Mouse (Mus musculus): Measurements from ENCODE around the gene Znrf1. TPM values are rescaled to one million over a fixed set of nuclear protein-coding genes. Genes with fewer than 3 reads are reported as not detected.

Znrf1 gene
- polyA plus RNA-seq, 1 experiment from 2014 or later = 21.9 TPM

DNA sequence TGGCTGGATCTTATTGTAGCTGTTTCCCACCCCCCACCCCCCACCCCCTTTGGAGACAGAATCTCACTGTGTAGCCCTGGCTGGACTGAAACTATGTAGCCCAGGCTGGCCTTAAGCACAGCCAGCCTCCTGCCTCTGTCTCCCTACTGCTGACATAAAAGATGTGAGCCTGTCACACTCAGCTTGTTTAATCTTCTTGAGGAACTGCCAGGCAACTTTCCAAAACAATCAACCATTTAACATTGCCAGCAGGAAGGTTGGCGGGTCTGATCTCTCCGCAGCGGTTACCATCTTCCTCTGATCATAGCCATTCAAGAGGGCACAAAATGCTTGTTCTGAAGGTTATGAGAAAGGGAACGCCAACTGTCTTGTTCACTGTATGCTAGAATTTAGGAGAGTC lies 2.4 kb upstream of the Znrf1 start:
- Histone ChIP-seq H3K4me2 (no peak overlapping the region), H3K9me3 (replicated peaks) (no peaks in the 10 kb centered on the region), H3K9ac (no peak overlapping the region), H3K4me1 (replicated peaks) (peaks cover 10% of the 10 kb centered on the region), H3K4me3 (no peak overlapping the region), H3K27me3 (no peaks in the 10 kb centered on the region), H3K27ac (no peak overlapping the region), H3K36me3 (no peaks in the 10 kb centered on the region)
- 74% methylated on average over 4 of the region's 4 CpGs for WGBS
- no peak for ATAC-seq (replicated peaks; ENCODE audit: insufficient number of reproducible peaks, insufficient read depth, low FRiP score, low read depth)

DNA sequence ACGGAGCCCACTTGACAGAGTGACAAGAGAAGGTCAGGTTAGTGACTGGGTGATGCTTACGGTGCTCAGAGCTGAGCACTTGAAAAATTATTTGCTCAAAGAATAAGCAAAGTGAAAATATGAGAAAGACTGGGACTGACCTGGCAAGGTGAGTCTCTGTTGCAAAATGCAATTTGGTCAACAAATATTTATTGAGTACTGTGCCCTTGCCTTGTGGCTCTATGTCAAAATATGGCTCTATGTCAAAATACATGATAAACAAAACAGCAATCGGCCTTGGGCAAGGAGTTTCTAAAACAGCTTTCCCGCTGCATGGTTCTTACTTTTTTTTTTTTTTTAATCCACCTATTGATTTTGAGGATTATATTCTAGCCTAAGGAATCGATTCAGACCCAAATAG lies 406 bp upstream of the Znrf1 start:
- WGBS = 38% methylated on average over 5 of the region's 5 CpGs

DNA sequence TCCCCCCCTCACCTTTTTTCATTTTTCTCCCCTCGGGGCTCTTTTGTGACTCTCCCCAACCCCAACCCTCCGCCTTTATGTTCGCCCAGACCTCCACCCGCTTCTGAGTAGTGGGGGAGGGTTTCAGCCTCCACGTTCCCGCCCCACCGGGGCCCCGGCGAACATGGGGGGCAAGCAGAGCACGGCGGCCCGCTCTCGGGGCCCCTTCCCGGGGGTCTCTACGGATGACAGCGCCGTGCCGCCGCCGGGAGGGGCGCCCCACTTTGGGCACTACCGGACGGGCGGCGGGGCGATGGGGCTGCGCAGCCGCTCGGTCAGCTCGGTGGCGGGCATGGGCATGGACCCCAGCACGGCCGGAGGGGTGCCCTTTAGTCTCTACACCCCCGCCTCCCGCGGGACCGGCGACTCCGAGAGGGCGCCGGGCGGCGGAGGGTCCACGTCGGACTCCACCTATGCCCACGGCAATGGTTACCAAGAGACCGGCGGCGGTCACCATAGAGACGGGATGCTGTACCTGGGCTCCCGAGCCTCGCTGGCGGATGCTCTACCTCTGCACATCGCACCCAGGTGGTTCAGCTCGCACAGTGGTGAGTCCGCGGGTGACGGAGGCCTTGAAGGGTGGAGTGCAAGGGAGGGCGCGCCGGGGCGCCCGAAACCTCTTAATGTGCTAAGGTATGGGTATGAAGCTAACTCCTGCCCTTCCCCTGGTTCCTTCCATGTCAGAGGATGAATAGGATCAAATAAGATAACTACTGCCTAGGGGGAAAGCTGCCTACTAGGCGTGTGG lies 1.3 kb downstream of the Znrf1 start:
- peak overlapping the region; percentile 94 for H3K27ac ChIP-seq
- no peaks in the 10 kb centered on the region for H3K27me3 ChIP-seq
- H3K9me3 ChIP-seq (replicated peaks) = no peaks in the 10 kb centered on the region
- peak overlapping the region; percentile 95 for H3K9ac ChIP-seq
- under 1% methylated on average over 62 of the region's 64 CpGs for WGBS
- no peaks in the 10 kb centered on the region for H3K36me3 ChIP-seq
- H3K4me2 ChIP-seq = peak overlapping the region; percentile 87
- peak overlapping the region; percentile 87 for H3K4me3 ChIP-seq
- 0 out of 2 replicates have a peak, but pooled peaks have one; percentile 11 for ATAC-seq (replicated peaks; ENCODE audit: insufficient number of reproducible peaks, insufficient read depth, low FRiP score, low read depth)
- peaks cover 33% of the 10 kb centered on the region for H3K4me1 ChIP-seq (replicated peaks)

More for the DNA sequence above, 406 bp upstream of the Znrf1 start:
- Histone ChIP-seq H3K27ac (peak overlapping the region; percentile 94; the same call in 1 of the 2 replicates), H3K36me3 (no peaks in the 10 kb centered on the region), H3K4me3 (peak overlapping the region; percentile 87), H3K4me2 (peak overlapping the region; percentile 87), H3K4me1 (replicated peaks) (peaks cover 28% of the 10 kb centered on the region), H3K9ac (no peak overlapping the region), H3K9me3 (replicated peaks) (no peaks in the 10 kb centered on the region), H3K27me3 (no peaks in the 10 kb centered on the region)
- ATAC-seq (replicated peaks; ENCODE audit: insufficient number of reproducible peaks, insufficient read depth, low FRiP score, low read depth) = no peak

DNA sequence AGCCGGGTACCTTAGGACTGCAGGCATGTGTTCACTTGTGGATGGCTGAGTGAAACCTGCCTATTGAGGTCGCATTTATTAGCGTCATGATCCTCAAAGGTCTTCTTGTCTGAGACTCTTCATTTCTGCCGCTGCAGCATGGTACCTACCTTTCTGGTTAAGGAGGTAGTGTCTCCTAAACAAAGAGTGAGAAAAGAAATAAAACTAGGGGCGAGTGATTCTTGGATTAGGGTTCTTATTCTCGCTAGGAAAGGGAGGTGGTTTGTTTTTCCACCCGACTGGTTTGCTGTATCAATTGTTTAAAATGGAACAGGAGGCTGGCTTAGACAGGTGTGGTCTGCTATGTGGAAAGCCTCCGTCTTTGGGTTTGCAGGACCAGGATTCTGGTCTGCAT lies 1.9 kb downstream of the Znrf1 start:
- H3K9ac ChIP-seq = peak overlapping the region; percentile 95
- no peak for ATAC-seq (replicated peaks; ENCODE audit: insufficient number of reproducible peaks, insufficient read depth, low FRiP score, low read depth)
- H3K27ac ChIP-seq = peak overlapping the region; percentile 94
- peak overlapping the region; percentile 87 for H3K4me2 ChIP-seq
- H3K36me3 ChIP-seq = no peaks in the 10 kb centered on the region
- 13% methylated on average over 8 of the region's 8 CpGs for WGBS
- no peaks in the 10 kb centered on the region for H3K9me3 ChIP-seq (replicated peaks)
- peaks cover 33% of the 10 kb centered on the region for H3K4me1 ChIP-seq (replicated peaks)
- H3K27me3 ChIP-seq = no peaks in the 10 kb centered on the region
- H3K4me3 ChIP-seq = peak overlapping the region; percentile 87

DNA sequence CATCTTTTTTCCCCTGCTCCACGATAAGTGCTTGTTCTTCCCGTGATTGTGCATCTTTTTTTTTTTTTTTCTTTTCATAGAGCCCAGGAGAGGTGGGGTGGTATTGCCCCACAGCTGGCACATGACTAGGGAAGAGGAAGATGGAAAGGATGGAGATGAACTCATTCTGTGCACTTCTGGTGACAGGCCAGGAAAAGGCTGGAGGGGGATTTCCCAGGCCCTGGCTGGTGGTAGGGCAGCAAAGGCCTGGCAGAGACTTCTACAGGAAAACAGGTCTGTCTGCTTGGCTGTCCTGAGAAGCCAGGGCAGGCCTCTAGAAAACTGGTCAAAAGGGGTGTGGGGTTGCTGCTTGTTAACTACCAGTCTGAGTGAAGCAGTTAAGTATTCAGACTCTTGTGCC lies 2.3 kb downstream of the Znrf1 start:
- 16% methylated on average over 2 of the region's 2 CpGs for WGBS
- H3K4me1 ChIP-seq (replicated peaks) = peaks cover 37% of the 10 kb centered on the region

DNA sequence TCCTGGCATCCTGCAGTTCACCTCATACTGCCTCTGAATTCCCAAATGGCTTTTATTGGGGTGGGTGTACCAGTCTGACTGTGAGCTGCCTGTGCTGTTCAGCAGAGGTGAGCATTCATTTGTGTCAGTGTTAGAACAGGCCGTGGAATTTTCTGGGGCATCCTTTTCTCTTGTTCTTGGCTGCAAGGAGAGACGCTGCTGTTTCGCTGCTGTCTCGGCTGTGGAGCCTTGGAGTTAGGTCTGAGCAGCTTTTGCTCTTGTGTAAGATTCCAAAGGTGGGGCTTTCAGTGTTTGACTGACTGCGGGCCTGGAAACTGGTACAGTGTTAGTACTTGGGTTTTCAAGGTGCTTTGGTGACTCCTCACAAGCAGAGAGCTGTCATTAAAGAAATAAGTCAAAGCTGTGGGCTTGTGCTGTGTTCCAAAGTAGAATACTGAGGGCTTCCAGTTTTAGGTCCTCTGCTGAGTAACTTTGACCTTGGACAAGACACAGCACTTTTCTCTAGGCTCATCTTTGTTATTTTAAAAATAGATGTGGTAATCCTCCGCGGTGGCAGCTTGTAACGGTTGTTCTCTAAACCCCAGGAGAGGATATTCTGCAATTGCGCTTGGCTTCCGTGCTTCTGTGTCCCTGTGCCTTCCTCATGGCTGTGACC lies 3.7 kb downstream of the Znrf1 start:
- Histone ChIP-seq H3K9me3 (replicated peaks) (no peaks in the 10 kb centered on the region), H3K27ac (peak overlapping the region; percentile 53), H3K4me2 (peak overlapping the region; percentile 44), H3K4me1 (replicated peaks) (peaks cover 46% of the 10 kb centered on the region), H3K36me3 (no peaks in the 10 kb centered on the region), H3K4me3 (peak overlapping the region; percentile 87), H3K27me3 (no peaks in the 10 kb centered on the region), H3K9ac (peak overlapping the region; percentile 1; the same call in 1 of the 2 replicates)
- ATAC-seq (replicated peaks; ENCODE audit: insufficient number of reproducible peaks, insufficient read depth, low FRiP score, low read depth) = no peak
- 41% methylated on average over 10 of the region's 10 CpGs for WGBS

More for the DNA sequence above, 2.3 kb downstream of the Znrf1 start:
- Histone ChIP-seq H3K4me2 (peak overlapping the region; percentile 87), H3K36me3 (no peaks in the 10 kb centered on the region), H3K27me3 (no peaks in the 10 kb centered on the region), H3K4me3 (peak overlapping the region; percentile 87), H3K27ac (peak overlapping the region; percentile 94), H3K9ac (peak overlapping the region; percentile 95), H3K9me3 (replicated peaks) (no peaks in the 10 kb centered on the region)
- ATAC-seq (replicated peaks; ENCODE audit: insufficient number of reproducible peaks, insufficient read depth, low FRiP score, low read depth) = no peak

DNA sequence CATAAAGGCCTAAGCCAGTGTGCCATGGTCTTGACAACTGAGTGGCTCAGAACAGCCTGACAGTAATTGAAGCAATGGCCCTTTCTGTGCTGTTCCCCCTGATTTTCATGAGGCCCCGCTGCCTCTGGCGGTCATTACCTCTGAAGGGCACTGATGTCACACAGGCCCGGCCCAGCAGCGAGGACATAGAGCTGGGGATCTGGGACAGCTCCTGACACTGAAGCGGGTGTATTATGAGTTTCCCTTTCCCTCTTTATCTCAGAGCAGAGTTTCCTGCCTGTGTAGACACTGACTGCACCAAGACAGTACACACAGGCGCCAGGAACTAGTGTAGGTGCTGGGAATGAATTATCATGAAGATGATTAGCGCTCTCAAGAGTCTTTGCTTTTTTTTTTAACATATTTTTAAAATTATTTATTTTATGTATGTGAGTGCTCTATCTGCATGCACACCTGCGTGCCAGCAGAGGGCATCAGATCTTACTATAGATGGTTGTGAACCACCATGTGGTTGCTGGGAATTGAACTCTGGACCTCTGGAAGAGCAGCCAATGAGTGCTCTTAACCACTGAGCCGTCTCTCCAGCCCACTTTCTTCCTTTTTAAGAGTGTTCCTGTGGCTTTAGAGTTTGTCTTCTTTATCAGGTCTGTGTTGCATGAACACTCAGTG lies 7.9 kb downstream of the Znrf1 start:
- H3K36me3 ChIP-seq = no peaks in the 10 kb centered on the region
- 69% methylated on average over 9 of the region's 9 CpGs for WGBS
- H3K27me3 ChIP-seq = no peaks in the 10 kb centered on the region
- ATAC-seq (replicated peaks; ENCODE audit: insufficient number of reproducible peaks, insufficient read depth, low FRiP score, low read depth) = peak; percentile 69
- H3K4me3 ChIP-seq = no peak overlapping the region
- peak overlapping the region; percentile 49; the same call in 1 of the 2 replicates for H3K27ac ChIP-seq
- no peak overlapping the region for H3K4me2 ChIP-seq
- peaks cover 39% of the 10 kb centered on the region for H3K4me1 ChIP-seq (replicated peaks)
- no peak overlapping the region for H3K9ac ChIP-seq
- no peaks in the 10 kb centered on the region for H3K9me3 ChIP-seq (replicated peaks)

DNA sequence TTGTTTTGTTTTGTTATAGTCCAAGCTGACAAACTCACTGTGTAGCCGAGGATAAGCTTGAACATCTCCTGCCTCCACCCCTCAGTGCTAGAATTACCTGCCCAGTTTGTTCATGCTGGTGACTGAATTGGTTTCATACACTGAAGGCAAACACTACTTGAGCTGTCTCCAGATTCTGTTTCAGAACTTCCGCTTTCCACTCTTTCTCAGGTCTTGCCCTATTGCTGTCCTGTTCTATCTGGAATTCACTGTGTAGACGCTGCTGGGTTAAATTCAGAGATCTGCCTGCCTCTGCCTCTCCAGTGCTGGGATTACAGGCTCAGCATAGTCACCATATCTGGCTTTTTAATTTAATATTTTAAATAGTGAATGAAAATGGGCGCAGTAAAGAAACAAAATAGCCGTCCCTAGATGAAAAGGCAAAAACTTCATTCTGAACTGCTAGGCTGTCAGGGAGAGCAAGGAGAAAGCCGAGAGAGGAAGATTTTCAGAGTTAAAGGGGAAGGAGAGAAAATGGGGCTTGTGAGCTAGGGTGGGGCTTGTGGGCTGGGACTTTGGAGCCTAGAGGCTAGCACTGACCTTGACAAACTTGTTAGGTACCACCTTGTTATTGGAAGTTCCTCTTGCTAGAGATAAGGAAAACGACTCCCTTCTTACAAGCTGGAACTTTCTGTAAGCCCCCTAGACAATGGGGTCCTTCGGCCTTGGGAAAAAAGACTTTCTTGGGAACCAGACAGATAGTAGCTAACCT lies 9.7 kb downstream of the Znrf1 start:
- ATAC-seq (replicated peaks; ENCODE audit: insufficient number of reproducible peaks, insufficient read depth, low FRiP score, low read depth) = no peak
- H3K4me2 ChIP-seq = no peak overlapping the region
- H3K9me3 ChIP-seq (replicated peaks) = no peaks in the 10 kb centered on the region
- H3K27me3 ChIP-seq = no peaks in the 10 kb centered on the region
- 72% methylated on average over 8 of the region's 8 CpGs for WGBS
- H3K27ac ChIP-seq = no peak overlapping the region
- no peak overlapping the region for H3K9ac ChIP-seq
- H3K4me3 ChIP-seq = no peak overlapping the region
- peaks cover 31% of the 10 kb centered on the region for H3K4me1 ChIP-seq (replicated peaks)
- H3K36me3 ChIP-seq = no peaks in the 10 kb centered on the region

DNA sequence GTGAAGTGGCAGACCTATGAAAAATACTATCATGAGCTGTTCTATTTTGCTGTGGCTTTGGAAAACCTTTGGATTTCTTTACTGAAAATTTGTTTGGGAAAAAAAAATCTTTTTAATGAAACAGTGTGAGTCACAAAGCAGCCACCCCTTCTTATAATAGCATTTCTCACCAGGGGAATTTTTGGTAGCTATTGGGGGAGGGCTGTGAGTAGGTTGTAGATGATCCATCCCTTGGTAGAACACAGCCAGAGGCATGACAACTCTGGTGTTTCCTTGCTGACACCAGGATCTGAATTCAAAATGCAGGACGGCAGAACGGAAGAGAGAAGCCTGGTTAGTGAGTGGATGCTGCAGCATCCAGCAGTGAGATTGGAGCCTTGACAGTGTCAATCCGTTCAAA lies 11.2 kb downstream of the Znrf1 start:
- peaks cover 30% of the 10 kb centered on the region for H3K4me1 ChIP-seq (replicated peaks)
- H3K4me2 ChIP-seq = no peak overlapping the region
- no peaks in the 10 kb centered on the region for H3K27me3 ChIP-seq
- no peak overlapping the region for H3K4me3 ChIP-seq
- WGBS = 87% methylated on average over 3 of the region's 3 CpGs
- ATAC-seq (replicated peaks; ENCODE audit: insufficient number of reproducible peaks, insufficient read depth, low FRiP score, low read depth) = no peak
- H3K36me3 ChIP-seq = no peaks in the 10 kb centered on the region
- H3K9ac ChIP-seq = no peak overlapping the region
- no peaks in the 10 kb centered on the region for H3K9me3 ChIP-seq (replicated peaks)
- no peak overlapping the region for H3K27ac ChIP-seq

DNA sequence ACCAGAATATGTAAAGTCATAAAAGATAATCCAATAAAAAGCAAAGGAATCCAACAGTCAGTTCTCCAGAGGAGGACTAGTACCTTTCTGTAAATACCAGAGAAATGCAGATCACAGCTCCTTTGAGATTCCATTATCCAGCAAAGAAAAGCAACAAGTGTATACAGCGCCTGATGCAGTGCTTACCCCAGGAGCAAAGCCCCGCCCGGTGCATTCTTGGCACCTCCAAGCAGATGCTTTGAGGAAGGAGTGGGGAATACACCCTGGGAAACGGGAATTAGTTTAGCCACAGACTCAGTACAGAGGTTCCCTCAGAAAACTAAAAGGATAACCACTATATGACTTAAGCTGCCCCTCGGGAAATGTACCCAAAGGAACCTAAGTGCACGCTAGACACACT lies 12.3 kb downstream of the Znrf1 start:
- H3K36me3 ChIP-seq = no peaks in the 10 kb centered on the region
- no peaks in the 10 kb centered on the region for H3K27me3 ChIP-seq
- H3K27ac ChIP-seq = no peak overlapping the region
- no peak for ATAC-seq (replicated peaks; ENCODE audit: insufficient number of reproducible peaks, insufficient read depth, low FRiP score, low read depth)
- H3K9me3 ChIP-seq (replicated peaks) = no peaks in the 10 kb centered on the region
- H3K9ac ChIP-seq = no peak overlapping the region
- H3K4me3 ChIP-seq = no peak overlapping the region
- WGBS = 77% methylated on average over 6 of the region's 6 CpGs
- H3K4me2 ChIP-seq = no peak overlapping the region
- H3K4me1 ChIP-seq (replicated peaks) = peaks cover 34% of the 10 kb centered on the region
